Comparison of ENCODE assay signal across 9 mouse cellular contexts in the genomic region with DNA sequence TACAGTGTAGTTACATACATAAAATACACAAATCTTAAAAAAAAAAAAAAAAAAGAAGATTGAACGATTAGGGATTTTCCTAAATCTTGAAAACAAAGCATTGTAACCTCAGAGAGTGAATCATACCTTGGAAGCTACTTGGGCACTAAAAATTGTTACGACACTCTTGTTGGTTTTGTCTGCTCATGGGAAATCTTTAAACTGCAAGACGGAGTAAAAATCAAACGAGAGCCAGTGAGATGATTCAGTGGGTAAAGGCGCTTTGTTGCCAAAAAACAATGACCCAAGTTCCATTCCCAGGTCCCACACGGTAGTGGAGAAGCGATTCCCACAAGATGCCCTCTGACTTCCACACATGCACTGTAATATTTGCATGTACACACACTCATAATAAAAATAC.
"Had no signal": no experiment of that assay in that cellular context is flagged by ENCODE, and none has a peak within 500 bp of the region (broad histone marks: within the 10 kb centered on the region; RNA-seq: fewer than 3 reads in every experiment).

No protein-coding gene starts in this region.

- H3K9ac ChIP-seq: limb, embryonic 13.5 days; liver, embryonic 14.5 days; midbrain, embryonic 13.5 days; neural tube, embryonic 15.5 days had no signal

- H3K4me2 ChIP-seq: limb, embryonic 13.5 days; midbrain, embryonic 13.5 days; neural tube, embryonic 15.5 days had no signal

- DNase-seq: kidney, postnatal 36 days; left cerebral cortex, postnatal 4 days; thymus, postnatal 4 days had no signal

- H3K27ac ChIP-seq: kidney, postnatal 0 days; layer of hippocampus, adult 2 months; limb, embryonic 13.5 days; liver, embryonic 14.5 days; midbrain, embryonic 13.5 days; neural tube, embryonic 15.5 days had no signal

- H3K27me3 ChIP-seq: limb, embryonic 13.5 days; midbrain, embryonic 13.5 days; neural tube, embryonic 15.5 days had no signal

- H3K4me3 ChIP-seq: layer of hippocampus, adult 2 months; limb, embryonic 13.5 days; midbrain, embryonic 13.5 days; neural tube, embryonic 15.5 days had no signal

- H3K4me1 ChIP-seq: midbrain, embryonic 13.5 days had no signal

- H3K9me3 ChIP-seq: limb, embryonic 13.5 days; midbrain, embryonic 13.5 days; neural tube, embryonic 15.5 days had no signal

- ATAC-seq: midbrain, embryonic 13.5 days had no signal
